Mouse (Mus musculus) hindbrain, embryonic 12.5 days (tissue): ENCODE measurements around the gene Otud7b. TPM values are rescaled to one million over a fixed set of nuclear protein-coding genes. Genes with fewer than 3 reads are reported as not detected.

Source experiments
- ATAC-seq: fragments of 200-750 bp; cut with Nextera tagmentation; 2 replicates; pipeline ENCODE4 v1.8.0; 2017; ENCODE audit warnings: moderate TSS enrichment; ENCODE audit not compliant: low FRiP score
- H3K27ac ChIP-seq: fragments of 300-500 bp; sonication (generic); 2 replicates; pipeline ENCODE4 v1.5.1; 2016; ENCODE audit warnings: mild to moderate bottlenecking
- H3K27me3 ChIP-seq: fragments of 300-500 bp; sonication (generic); 2 replicates; pipeline ENCODE4 v1.6.1; 2016; ENCODE audit warnings: mild to moderate bottlenecking
- H3K36me3 ChIP-seq: fragments of 300-500 bp; sonication (generic); 2 replicates; pipeline ENCODE4 v1.6.1; 2016; ENCODE audit warnings: mild to moderate bottlenecking
- H3K4me1 ChIP-seq: fragments of 300-500 bp; sonication (generic); 2 replicates; pipeline ENCODE4 v1.6.1; 2016
- H3K4me2 ChIP-seq: fragments of 300-500 bp; sonication (generic); replicated peaks from 2 replicates; pipeline ENCODE4 v1.6.1; 2016; ENCODE audit warnings: mild to moderate bottlenecking
- H3K4me3 ChIP-seq: fragments of 300-500 bp; sonication (generic); 2 replicates; pipeline ENCODE4 v1.5.1; 2016; ENCODE audit warnings: mild to moderate bottlenecking
- H3K9ac ChIP-seq: fragments of 300-500 bp; sonication (generic); 2 replicates; pipeline ENCODE4 v1.6.1; 2016; ENCODE audit warnings: mild to moderate bottlenecking, moderate library complexity
- H3K9me3 ChIP-seq: fragments of 300-500 bp; sonication (generic); replicated peaks from 2 replicates; pipeline ENCODE4 v1.6.1; 2016; ENCODE audit warnings: mild to moderate bottlenecking
- WGBS: fragments of 180-500 bp; shearing (Covaris S2); methylation state at CpG from one replicate; pipeline ENCODE4 v1.1.7; 2016; 5-methylcytosine and 5-hydroxymethylcytosine counted together
- polyA plus RNA-seq: library from polyadenylated mRNA; unstranded; fragments of >200 nt; fragmentation: Nextera tagmentation; extraction: Ambion mirVana; gene quantifications from 2 replicates; pipeline ENCODE4 v1.2.1, GENCODE M21; 2016

The Otud7b gene
- 17.3 and 18.2 TPM in 2 replicates for polyA plus RNA-seq

DNA sequence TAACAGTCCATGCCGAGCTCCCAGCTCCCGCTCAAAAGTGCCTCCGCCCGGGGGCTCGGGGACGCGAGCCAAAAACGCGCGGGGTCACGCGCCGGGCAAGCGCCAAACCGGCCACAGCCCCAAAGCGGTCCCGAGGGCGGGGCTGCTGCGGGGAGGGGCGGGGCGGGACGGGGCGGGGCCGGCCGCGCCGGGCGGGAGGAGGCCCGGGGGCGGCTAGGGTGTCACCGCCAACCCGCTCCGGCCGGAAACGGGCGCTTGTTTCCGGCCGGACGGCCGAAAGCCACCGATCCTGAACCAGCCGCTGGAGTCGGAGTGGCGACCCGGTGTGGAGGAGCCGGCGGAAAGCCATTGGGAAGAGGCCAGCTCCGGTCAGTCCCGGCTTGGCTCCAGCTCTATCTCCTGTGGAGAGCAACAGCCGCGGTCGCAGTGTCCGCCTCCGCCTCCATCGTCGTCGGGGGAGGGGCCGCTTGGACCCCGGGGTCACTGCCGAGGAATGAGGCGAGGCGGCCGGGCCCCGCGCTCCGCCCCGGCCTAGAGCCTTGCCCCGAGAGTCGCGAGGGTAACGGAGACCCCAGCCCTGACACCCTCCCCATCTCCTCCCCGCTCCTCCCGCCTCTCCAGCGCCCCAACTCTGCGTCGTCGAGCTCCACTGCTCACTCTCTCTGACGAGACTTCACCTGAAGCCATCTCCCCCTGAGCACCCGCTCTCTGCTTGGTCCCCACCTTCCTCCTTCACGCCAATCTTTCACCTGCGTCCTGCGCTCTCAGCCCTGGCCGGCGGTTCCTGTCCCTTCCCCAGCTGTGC lies at the start of gene Otud7b:
Gene Otud7b (plus strand): TSS at position 267 of the 805 bp plus-strand sequence.
- H3K27me3 ChIP-seq = no peaks in the 10 kb centered on the region
- H3K4me1 ChIP-seq = peaks cover 17% of the 10 kb centered on the region
- peak; percentile 90 for ATAC-seq
- peak within 1 kb of the TSS; percentile 87 for H3K27ac ChIP-seq
- no peaks in the 10 kb centered on the region for H3K9me3 ChIP-seq
- peaks cover 3% of the 10 kb centered on the region; the same call in 1 of the 2 replicates for H3K36me3 ChIP-seq
- peak within 1 kb of the TSS; percentile 91 for H3K4me3 ChIP-seq
- peak within 1 kb of the TSS; percentile 85 for H3K4me2 ChIP-seq
- under 1% methylated on average over 60 of the region's 84 CpGs for WGBS
- peak within 1 kb of the TSS; percentile 89 for H3K9ac ChIP-seq

GRCm38 (mm10) chr3:96055294-96055693 lies 49.0 kb upstream of the Otud7b start:
- Histone ChIP-seq H3K27ac (no peak overlapping the region), H3K36me3 (peaks cover 11% of the 10 kb centered on the region; the same call in 1 of the 2 replicates), H3K4me2 (no peak overlapping the region), H3K27me3 (no peaks in the 10 kb centered on the region), H3K9me3 (no peaks in the 10 kb centered on the region), H3K4me1 (peaks cover 13% of the 10 kb centered on the region; the same call in 1 of the 2 replicates), H3K4me3 (no peak overlapping the region), H3K9ac (no peak overlapping the region)
- no peak for ATAC-seq
- 90% methylated on average over 6 of the region's 6 CpGs for WGBS

- H3K27me3 ChIP-seq = no peaks in the 10 kb centered on the region
- H3K36me3 ChIP-seq = peaks cover 11% of the 10 kb centered on the region; the same call in 1 of the 2 replicates
- no peak overlapping the region for H3K27ac ChIP-seq
- no peak for ATAC-seq
- no peak overlapping the region for H3K4me3 ChIP-seq
- no peak overlapping the region for H3K9ac ChIP-seq
- no peaks in the 10 kb centered on the region for H3K9me3 ChIP-seq
- H3K4me1 ChIP-seq = peaks cover 13% of the 10 kb centered on the region; the same call in 1 of the 2 replicates
- WGBS = 87% methylated on average over 4 of the region's 4 CpGs
- no peak overlapping the region for H3K4me2 ChIP-seq
Measured at GRCm38 (mm10) chr3:96056031-96056430, 48.3 kb upstream of the Otud7b start.

GRCm38 (mm10) chr3:96057747-96058204 lies 46.6 kb upstream of the Otud7b start:
- Histone ChIP-seq H3K4me3 (peak overlapping the region; percentile 55), H3K9me3 (no peaks in the 10 kb centered on the region), H3K27me3 (no peaks in the 10 kb centered on the region), H3K27ac (peak overlapping the region; percentile 80), H3K4me1 (peaks cover 13% of the 10 kb centered on the region; the same call in 1 of the 2 replicates), H3K9ac (peak overlapping the region; percentile 68), H3K4me2 (peak overlapping the region; percentile 84), H3K36me3 (peaks cover 9% of the 10 kb centered on the region; the same call in 1 of the 2 replicates)
- peak; percentile 96 for ATAC-seq
- under 1% methylated on average over 26 of the region's 26 CpGs for WGBS

GRCm38 (mm10) chr3:96058231-96058896 lies 46.0 kb upstream of the Otud7b start, which contains the start of gene Vps45:
Vps45 (minus strand) TSS chr3:96058466.
- peaks cover 13% of the 10 kb centered on the region; the same call in 1 of the 2 replicates for H3K4me1 ChIP-seq
- peak; percentile 84 for ATAC-seq
- peak within 1 kb of the TSS; percentile 84 for H3K4me2 ChIP-seq
- H3K27ac ChIP-seq = peak within 1 kb of the TSS; percentile 80
- peaks cover 4% of the 10 kb centered on the region; the same call in 1 of the 2 replicates for H3K36me3 ChIP-seq
- H3K4me3 ChIP-seq = peak within 1 kb of the TSS; percentile 55
- H3K9ac ChIP-seq = peak within 1 kb of the TSS; percentile 68
- no peaks in the 10 kb centered on the region for H3K27me3 ChIP-seq
- no peaks in the 10 kb centered on the region for H3K9me3 ChIP-seq
- 3% methylated on average over 18 of the region's 18 CpGs for whole genome bisulfite sequencing

GRCm38 (mm10) chr3:96060146-96060545 lies 44.2 kb upstream of the Otud7b start:
- H3K4me2 ChIP-seq = no peak overlapping the region
- ATAC-seq = no peak
- no peaks in the 10 kb centered on the region for H3K36me3 ChIP-seq
- no peaks in the 10 kb centered on the region for H3K9me3 ChIP-seq
- no peaks in the 10 kb centered on the region for H3K27me3 ChIP-seq
- no peak overlapping the region for H3K27ac ChIP-seq
- H3K9ac ChIP-seq = no peak overlapping the region
- no peak overlapping the region for H3K4me3 ChIP-seq
- H3K4me1 ChIP-seq = peaks cover 13% of the 10 kb centered on the region; the same call in 1 of the 2 replicates
- WGBS = 89% methylated on average over 1 of the region's 1 CpGs

DNA sequence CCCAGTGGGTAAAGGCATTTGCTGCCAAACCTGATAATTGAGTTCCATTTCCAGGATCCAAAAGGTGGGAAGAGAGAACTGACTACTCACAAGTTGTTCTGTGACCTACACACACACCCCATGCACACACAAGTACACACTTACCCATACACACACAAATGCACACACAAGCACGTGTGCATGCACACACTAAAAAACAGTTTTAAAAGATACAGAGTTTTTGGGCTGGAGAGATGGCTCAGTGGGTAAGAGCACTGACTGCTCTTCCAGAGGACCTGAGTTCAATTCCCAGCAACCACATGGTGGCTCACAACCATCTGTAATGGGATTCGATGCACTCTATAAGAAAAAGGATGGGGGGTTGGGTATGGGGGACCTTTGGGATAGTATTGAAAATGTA lies 41.0 kb upstream of the Otud7b start:
- Histone ChIP-seq H3K27me3 (no peaks in the 10 kb centered on the region), H3K27ac (no peak overlapping the region), H3K4me1 (peaks cover 6% of the 10 kb centered on the region; the same call in 1 of the 2 replicates), H3K4me3 (no peak overlapping the region), H3K9me3 (no peaks in the 10 kb centered on the region), H3K36me3 (no peaks in the 10 kb centered on the region), H3K4me2 (no peak overlapping the region), H3K9ac (no peak overlapping the region)
- no peak for ATAC-seq
- 75% methylated on average over 2 of the region's 2 CpGs for WGBS

DNA sequence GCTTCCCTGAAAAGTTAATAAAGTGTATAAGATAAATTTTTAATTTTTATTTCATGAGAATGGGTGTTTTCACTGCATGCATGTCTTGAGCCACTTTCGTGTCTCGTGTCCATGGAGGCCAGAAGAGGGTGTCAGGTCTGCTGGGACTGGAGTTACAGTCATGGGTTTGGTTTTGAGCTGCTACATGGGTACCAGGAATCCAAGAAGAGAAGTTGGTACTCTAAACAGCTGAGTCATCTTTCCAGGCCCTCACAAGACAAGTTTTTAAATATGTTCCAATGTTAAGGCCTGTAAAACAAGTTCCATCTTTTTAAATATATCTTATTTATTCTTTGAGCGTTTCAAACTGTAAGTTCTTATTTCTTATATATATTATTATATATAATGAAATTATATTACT lies 40.1 kb upstream of the Otud7b start:
- 94% methylated on average over 3 of the region's 3 CpGs for WGBS
- ATAC-seq = no peak
- Histone ChIP-seq H3K27ac (no peak overlapping the region), H3K36me3 (no peaks in the 10 kb centered on the region), H3K27me3 (no peaks in the 10 kb centered on the region), H3K9me3 (no peaks in the 10 kb centered on the region), H3K4me2 (no peak overlapping the region), H3K4me3 (no peak overlapping the region), H3K4me1 (no peaks in the 10 kb centered on the region), H3K9ac (no peak overlapping the region)

DNA sequence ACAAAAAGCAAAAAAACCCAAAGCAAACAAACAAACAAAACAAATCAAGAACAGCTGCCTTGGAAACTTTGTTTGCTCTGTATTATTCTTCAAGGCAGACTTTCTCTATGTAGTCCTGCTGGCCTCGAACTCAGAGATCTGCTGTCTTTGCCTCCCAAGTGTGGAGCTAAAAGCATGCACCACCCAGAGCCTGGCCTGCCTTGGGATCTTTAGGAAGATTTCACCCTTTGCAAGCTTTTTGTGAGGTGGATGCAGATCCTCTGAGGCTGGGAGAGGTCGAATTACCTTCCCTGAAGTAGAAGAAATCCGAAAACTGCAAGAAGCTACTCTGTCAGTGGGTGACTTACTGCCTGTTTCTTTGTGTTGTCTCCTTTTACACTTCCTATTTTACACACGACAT lies 39.2 kb upstream of the Otud7b start:
- Histone ChIP-seq H3K9me3 (no peaks in the 10 kb centered on the region), H3K4me2 (no peak overlapping the region), H3K4me3 (no peak overlapping the region), H3K36me3 (no peaks in the 10 kb centered on the region), H3K27ac (no peak overlapping the region), H3K4me1 (no peaks in the 10 kb centered on the region), H3K9ac (no peak overlapping the region), H3K27me3 (no peaks in the 10 kb centered on the region)
- ATAC-seq = no peak
- WGBS = 45% methylated on average over 4 of the region's 4 CpGs

DNA sequence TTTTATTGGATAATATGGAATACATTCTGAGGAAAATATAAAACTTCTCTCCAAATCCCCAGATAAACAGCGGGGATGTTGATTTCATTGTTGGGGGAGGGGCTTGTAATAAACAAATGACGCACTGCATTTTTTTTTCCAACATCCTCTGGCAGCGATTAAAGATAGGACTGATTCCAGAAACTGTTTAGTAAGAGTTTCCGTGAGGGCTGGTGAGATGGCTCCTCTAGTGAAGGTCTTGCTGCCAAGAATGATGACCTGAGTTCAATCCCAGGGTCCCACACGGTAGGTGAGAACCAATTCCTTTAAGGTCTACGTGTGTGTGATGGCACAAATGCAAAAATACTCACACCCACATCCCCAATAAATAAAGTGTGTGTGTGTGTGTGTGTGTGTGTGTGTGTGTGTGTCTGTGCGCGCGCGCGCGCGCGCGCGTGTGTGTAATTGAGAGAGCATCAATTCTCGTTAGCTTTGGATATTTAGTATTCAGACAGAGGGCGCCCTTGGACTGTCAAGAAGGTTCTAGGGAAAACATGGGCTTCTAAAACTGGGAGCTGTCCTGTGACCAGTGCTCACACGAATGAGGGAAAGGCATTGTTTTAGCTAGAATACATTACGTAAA lies 38.5 kb upstream of the Otud7b start:
- WGBS = 45% methylated on average over 17 of the region's 20 CpGs
- Histone ChIP-seq H3K9me3 (no peaks in the 10 kb centered on the region), H3K27ac (no peak overlapping the region)

DNA sequence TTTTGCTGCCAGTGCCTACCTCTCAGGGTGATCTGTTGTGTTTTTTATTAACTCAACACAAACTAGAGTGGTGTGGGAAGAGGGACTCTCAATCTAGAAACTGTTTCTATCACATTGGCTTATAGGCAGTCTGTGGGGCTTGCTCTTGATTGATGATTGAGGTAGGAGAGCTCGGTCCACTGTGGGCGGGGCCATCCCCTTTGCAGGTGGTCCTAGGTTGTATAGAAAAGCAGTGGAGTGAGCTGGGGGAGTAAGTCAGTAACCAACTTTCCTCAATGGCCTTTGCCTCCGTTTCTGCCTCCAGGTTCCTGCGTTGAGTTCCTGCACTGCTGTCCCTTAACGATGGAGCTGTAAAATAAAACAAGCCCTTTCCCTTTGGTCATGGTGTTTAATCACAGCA lies 37.6 kb upstream of the Otud7b start:
- Histone ChIP-seq H3K9ac (no peak overlapping the region), H3K36me3 (no peaks in the 10 kb centered on the region), H3K9me3 (no peaks in the 10 kb centered on the region), H3K27ac (no peak overlapping the region), H3K4me3 (no peak overlapping the region), H3K27me3 (no peaks in the 10 kb centered on the region), H3K4me2 (no peak overlapping the region), H3K4me1 (no peaks in the 10 kb centered on the region)
- ATAC-seq = no peak
- WGBS = 83% methylated on average over 5 of the region's 5 CpGs

More for the DNA sequence above, 38.5 kb upstream of the Otud7b start:
- no peak overlapping the region for H3K9ac ChIP-seq
- no peaks in the 10 kb centered on the region for H3K27me3 ChIP-seq
- H3K36me3 ChIP-seq = no peaks in the 10 kb centered on the region
- no peak overlapping the region for H3K4me3 ChIP-seq
- H3K4me1 ChIP-seq = no peaks in the 10 kb centered on the region
- no peak for ATAC-seq
- H3K4me2 ChIP-seq = peak overlapping the region; percentile 35

- Histone ChIP-seq H3K9ac (no peak overlapping the region), H3K36me3 (no peaks in the 10 kb centered on the region), H3K27ac (no peak overlapping the region), H3K27me3 (no peaks in the 10 kb centered on the region), H3K9me3 (no peaks in the 10 kb centered on the region), H3K4me1 (no peaks in the 10 kb centered on the region), H3K4me3 (no peak overlapping the region), H3K4me2 (no peak overlapping the region)
- 96% methylated on average over 6 of the region's 6 CpGs for WGBS
- ATAC-seq = no peak
Measured at GRCm38 (mm10) chr3:96069046-96069445, 35.3 kb upstream of the Otud7b start.
